Mouse (Mus musculus) embryonic facial prominence, embryonic 11.5 days (tissue): ENCODE data around the gene Acsf2. TPM values are rescaled to one million over a fixed set of nuclear protein-coding genes. Genes with fewer than 3 reads are reported as not detected.

Source experiments
- ATAC-seq: fragments of 200-750 bp; cut with Nextera tagmentation; replicated peaks from 2 replicates; pipeline ENCODE4 v1.8.0; 2017; ENCODE audit warnings: low read depth; ENCODE audit not compliant: insufficient number of reproducible peaks, low FRiP score, low TSS enrichment
- DNase-seq: peaks from one replicate; pipeline ENCODE4 v3.0.0-alpha.2; 2015; ENCODE audit warnings: low spot score
- H3K27ac ChIP-seq: fragments of 300-500 bp; sonication (generic); replicated peaks from 2 replicates; pipeline ENCODE4 v1.5.1; 2014; ENCODE audit warnings: mild to moderate bottlenecking, low read depth, low read length, control low read depth
- H3K27me3 ChIP-seq: fragments of 300-500 bp; sonication (generic); 2 replicates; pipeline ENCODE4 v1.6.1; 2014; ENCODE audit warnings: mild to moderate bottlenecking, low read length, moderate library complexity, mixed read lengths; ENCODE audit not compliant: control insufficient read depth, insufficient read depth
- H3K36me3 ChIP-seq: fragments of 300-500 bp; sonication (generic); replicated peaks from 2 replicates; pipeline ENCODE4 v1.6.1; 2014; ENCODE audit warnings: low read depth, mild to moderate bottlenecking, low read length, moderate library complexity, mixed read lengths; ENCODE audit not compliant: control insufficient read depth, insufficient read depth
- H3K4me1 ChIP-seq: fragments of 300-500 bp; sonication (generic); 2 replicates; pipeline ENCODE4 v1.6.1; 2014; ENCODE audit warnings: low read length, mixed read lengths; ENCODE audit not compliant: control insufficient read depth, insufficient read depth
- H3K4me2 ChIP-seq: fragments of 300-500 bp; sonication (generic); 2 replicates; pipeline ENCODE4 v1.6.1; 2014; ENCODE audit warnings: low read depth, mild to moderate bottlenecking, control low read depth, low read length, moderate library complexity
- H3K4me3 ChIP-seq: fragments of 300-500 bp; sonication (generic); 2 replicates; pipeline ENCODE4 v1.5.1; 2014; ENCODE audit warnings: low read depth, low read length, control low read depth
- H3K9ac ChIP-seq: fragments of 300-500 bp; sonication (generic); replicated peaks from 2 replicates; pipeline ENCODE4 v1.6.1; 2014; ENCODE audit warnings: mild to moderate bottlenecking, control low read depth, low read length
- H3K9me3 ChIP-seq: fragments of 300-500 bp; sonication (generic); replicated peaks from 2 replicates; pipeline ENCODE4 v1.6.1; 2016; ENCODE audit warnings: mild to moderate bottlenecking, low read length, inconsistent platforms, mixed read lengths; ENCODE audit not compliant: control insufficient read depth
- WGBS: fragments of 180-500 bp; shearing (Covaris S2); extraction: QIAGEN DNeasy Blood & Tissue Kit; methylation state at CpG from one replicate; pipeline ENCODE4 v1.1.7; 2014; 5-methylcytosine and 5-hydroxymethylcytosine counted together
- polyA plus RNA-seq: library from polyadenylated mRNA; unstranded; fragments of >200 nt; fragmentation: Nextera tagmentation; extraction: Ambion mirVana; gene quantifications from 2 replicates; pipeline ENCODE4 v1.2.1, GENCODE M21; 2014

Gene Acsf2
- polyA plus RNA-seq, 1 experiment from 2014 or later: 6.8 TPM

GRCm38 (mm10) chr11:94596311-94596852 is 5.3 kb downstream of the Acsf2 start:
- H3K9me3 ChIP-seq: no peaks in the 10 kb centered on the region
- no peaks in the 10 kb centered on the region for H3K36me3 ChIP-seq
- no peak overlapping the region for H3K4me2 ChIP-seq
- DNase-seq (no peak), ATAC-seq (no peak)
- H3K9ac ChIP-seq: no peak overlapping the region
- no peak overlapping the region for H3K4me3 ChIP-seq
- 67% methylated on average over 7 of the region's 7 CpGs for WGBS
- no peaks in the 10 kb centered on the region for H3K4me1 ChIP-seq
- H3K27ac ChIP-seq: no peak overlapping the region
- H3K27me3 ChIP-seq: no peaks in the 10 kb centered on the region

- Histone ChIP-seq H3K9me3 (no peaks in the 10 kb centered on the region), H3K27ac (no peak overlapping the region), H3K4me1 (no peaks in the 10 kb centered on the region), H3K27me3 (no peaks in the 10 kb centered on the region; the same call in 1 of the 2 replicates), H3K36me3 (no peaks in the 10 kb centered on the region), H3K9ac (no peak overlapping the region), H3K4me2 (no peak overlapping the region), H3K4me3 (no peak overlapping the region)
- WGBS: 76% methylated on average over 6 of the region's 6 CpGs
- ATAC-seq: no peak
- no peak for DNase-seq
Measured at GRCm38 (mm10) chr11:94587511-94587910, 14.2 kb downstream of the Acsf2 start.

- Histone ChIP-seq H3K4me2 (no peak overlapping the region), H3K9ac (no peak overlapping the region), H3K4me3 (no peak overlapping the region), H3K27me3 (no peaks in the 10 kb centered on the region; the same call in 1 of the 2 replicates), H3K4me1 (no peaks in the 10 kb centered on the region), H3K36me3 (no peaks in the 10 kb centered on the region), H3K27ac (no peak overlapping the region), H3K9me3 (no peaks in the 10 kb centered on the region)
- 93% methylated on average over 9 of the region's 9 CpGs for WGBS
- ATAC-seq (no peak), DNase-seq (no peak)
Measured at GRCm38 (mm10) chr11:94585091-94585490, 16.6 kb downstream of the Acsf2 start.

DNA sequence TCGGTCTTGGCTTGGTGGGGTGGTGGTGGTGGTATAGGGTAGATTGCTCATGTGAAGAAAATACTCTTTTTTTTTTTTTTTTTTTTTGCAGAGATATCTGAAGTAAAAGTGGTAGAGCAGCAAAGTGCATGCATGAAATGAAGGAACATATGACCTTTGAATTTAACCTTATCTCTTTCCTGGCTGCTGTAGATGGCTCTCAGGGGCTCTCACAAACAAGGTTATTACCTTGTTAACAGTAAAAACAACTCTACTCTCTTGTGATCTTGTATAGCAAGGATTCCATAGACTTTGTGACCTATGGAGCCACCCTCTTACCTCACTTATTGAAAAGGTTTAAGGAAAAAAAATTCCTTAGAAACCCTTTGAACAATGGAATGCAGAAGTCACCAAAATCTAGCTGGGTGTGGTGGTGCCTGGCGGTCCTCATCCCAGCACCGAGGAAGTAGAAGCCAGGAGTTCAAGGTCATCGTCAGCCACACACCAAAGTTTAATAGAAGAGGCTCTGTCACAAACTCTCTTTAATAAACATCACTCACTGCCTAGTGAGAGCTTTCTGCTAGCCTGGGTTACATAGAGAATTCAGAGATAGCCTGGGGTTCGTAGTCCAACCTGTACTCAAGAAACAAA is 21.4 kb downstream of the Acsf2 start:
- no peak for ATAC-seq
- H3K4me2 ChIP-seq: no peak overlapping the region
- WGBS: 88% methylated on average over 5 of the region's 5 CpGs

DNA sequence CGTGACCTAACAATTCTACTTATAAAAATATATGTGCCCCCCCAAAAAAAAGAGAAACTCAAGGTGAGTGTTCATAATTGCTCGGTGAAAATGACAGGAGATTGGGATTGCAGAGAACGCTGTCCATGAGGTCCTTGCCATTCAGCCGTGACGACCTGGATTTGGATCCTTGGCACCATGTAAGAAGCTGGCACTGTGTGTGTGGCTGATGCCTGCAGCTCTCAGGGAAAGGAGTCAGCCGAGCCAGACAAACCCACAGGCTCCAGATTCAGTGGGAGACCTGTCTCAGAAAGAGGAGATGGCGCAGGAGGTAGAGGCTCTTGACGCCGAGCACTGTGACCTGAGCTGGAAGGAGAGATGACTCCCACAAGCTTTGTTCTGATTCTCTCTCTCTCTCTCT is 25.3 kb downstream of the Acsf2 start:
- H3K4me3 ChIP-seq: no peak overlapping the region
- no peaks in the 10 kb centered on the region for H3K36me3 ChIP-seq
- H3K9me3 ChIP-seq: no peaks in the 10 kb centered on the region
- H3K9ac ChIP-seq: no peak overlapping the region
- H3K4me2 ChIP-seq: no peak overlapping the region
- DNase-seq: no peak
- H3K27ac ChIP-seq: no peak overlapping the region
- H3K4me1 ChIP-seq: no peaks in the 10 kb centered on the region
- no peak for ATAC-seq
- 85% methylated on average over 9 of the region's 9 CpGs for WGBS
- H3K27me3 ChIP-seq: no peaks in the 10 kb centered on the region

More for the DNA sequence above, 21.4 kb downstream of the Acsf2 start:
- Histone ChIP-seq H3K27ac (no peak overlapping the region), H3K4me3 (no peak overlapping the region), H3K36me3 (no peaks in the 10 kb centered on the region), H3K9ac (no peak overlapping the region), H3K9me3 (no peaks in the 10 kb centered on the region), H3K27me3 (no peaks in the 10 kb centered on the region; the same call in 1 of the 2 replicates), H3K4me1 (no peaks in the 10 kb centered on the region)
- no peak for DNase-seq

DNA sequence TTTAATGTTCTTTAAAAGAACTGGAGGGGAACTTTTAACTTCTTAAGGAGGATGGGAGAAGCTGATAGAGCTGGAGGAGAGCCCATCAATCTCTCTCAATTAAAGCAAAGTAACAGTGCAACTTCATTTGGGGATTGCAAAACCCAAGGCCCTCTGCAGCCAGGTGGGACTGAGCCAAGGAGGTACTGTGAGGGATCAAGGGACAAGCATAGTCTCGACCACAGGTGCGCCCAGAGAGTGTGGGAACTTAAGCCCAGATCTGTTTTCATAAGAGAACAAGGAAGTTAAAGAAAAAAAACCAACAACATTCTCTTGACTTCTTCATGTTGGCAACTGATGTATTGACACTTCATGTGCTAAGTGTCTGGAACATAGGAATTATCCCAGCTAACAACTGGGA is 26.6 kb downstream of the Acsf2 start:
- Histone ChIP-seq H3K4me1 (no peaks in the 10 kb centered on the region), H3K27me3 (no peaks in the 10 kb centered on the region), H3K36me3 (no peaks in the 10 kb centered on the region), H3K27ac (no peak overlapping the region), H3K9ac (no peak overlapping the region), H3K9me3 (no peaks in the 10 kb centered on the region), H3K4me2 (no peak overlapping the region), H3K4me3 (no peak overlapping the region)
- DNase-seq: no peak
- WGBS: 78% methylated on average over 2 of the region's 2 CpGs
- no peak for ATAC-seq

DNA sequence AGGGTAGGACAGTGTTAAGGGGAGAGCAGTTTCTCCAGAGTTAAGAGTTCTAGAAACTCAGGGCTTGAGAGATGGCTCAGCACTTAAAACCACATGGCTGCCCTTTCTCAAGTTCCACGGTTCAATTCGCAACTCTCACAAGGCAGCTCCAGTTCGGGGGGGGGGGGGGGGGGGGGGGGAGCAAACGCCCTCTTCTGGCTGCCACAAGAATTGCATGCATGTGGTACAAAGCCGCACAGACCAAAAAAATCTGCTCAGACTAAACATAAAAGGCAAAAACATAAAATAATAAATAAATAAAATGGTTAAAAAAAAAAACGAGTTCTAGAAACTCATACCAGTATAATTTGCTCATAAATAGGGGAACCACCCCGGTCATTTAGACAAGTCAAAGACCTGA is 27.1 kb downstream of the Acsf2 start:
- ATAC-seq: no peak
- DNase-seq: no peak
- H3K4me3 ChIP-seq: no peak overlapping the region
- no peaks in the 10 kb centered on the region for H3K27me3 ChIP-seq
- no peak overlapping the region for H3K4me2 ChIP-seq
- no peaks in the 10 kb centered on the region for H3K4me1 ChIP-seq
- no peak overlapping the region for H3K27ac ChIP-seq
- H3K36me3 ChIP-seq: no peaks in the 10 kb centered on the region
- 29% methylated on average over 5 of the region's 7 CpGs for WGBS
- no peak overlapping the region for H3K9ac ChIP-seq
- no peaks in the 10 kb centered on the region for H3K9me3 ChIP-seq

DNA sequence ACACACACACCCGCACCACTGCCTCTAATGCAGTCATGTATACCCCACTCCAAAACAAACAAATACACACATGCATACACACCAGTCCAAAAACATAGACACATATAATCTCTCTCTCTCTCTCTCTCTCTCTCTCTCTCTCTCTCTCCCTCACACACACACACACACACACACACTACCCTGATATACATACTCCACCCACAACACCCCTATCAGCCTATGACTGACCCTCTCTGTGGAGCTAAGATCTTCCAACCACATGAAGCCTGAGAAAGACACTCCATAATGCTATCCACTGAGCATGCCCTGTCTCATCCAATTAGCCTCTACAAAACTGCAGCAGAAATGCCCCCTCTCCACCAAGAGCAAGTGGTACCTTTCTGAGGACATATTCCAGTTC is 29.8 kb downstream of the Acsf2 start:
- Histone ChIP-seq H3K27ac (no peak overlapping the region), H3K9ac (no peak overlapping the region), H3K4me2 (no peak overlapping the region), H3K27me3 (no peaks in the 10 kb centered on the region), H3K36me3 (no peaks in the 10 kb centered on the region), H3K9me3 (no peaks in the 10 kb centered on the region), H3K4me1 (no peaks in the 10 kb centered on the region), H3K4me3 (no peak overlapping the region)
- DNase-seq: no peak
- 82% methylated on average over 1 of the region's 1 CpGs for WGBS
- no peak for ATAC-seq
